Mouse (Mus musculus): ENCODE measurements at regions not wholly inside any gene's neighbourhood (a gene's known extent, or its start where the extent isn't known, plus 50 kb on each side); places are given as distances from the start of the nearest gene placed in this dataset.

- intact Hi-C loops (cut with DNase I) = no loop called here
- no peak for DNase-seq (ENCODE audit: low spot score)
Measured at GRCm38 (mm10) chr12:6211266-6211665, 835.8 kb upstream of the Klhl29 start.

GRCm38 (mm10) chr12:6189232-6189631 is 813.8 kb upstream of the Klhl29 start:
- DNase-seq (ENCODE audit: low spot score) = no peak
- intact Hi-C loops (cut with DNase I) = no loop called here

GRCm38 (mm10) chr12:6168795-6169194 is 793.3 kb upstream of the Klhl29 start:
- intact Hi-C loops (cut with DNase I) = no loop called here

GRCm38 (mm10) chr12:6154287-6154686 is 778.8 kb upstream of the Klhl29 start:
- no peak for DNase-seq (ENCODE audit: low spot score)
- intact Hi-C loops (cut with DNase I) = no loop called here

More at GRCm38 (mm10) chr12:6168795-6169194, 793.3 kb upstream of the Klhl29 start:
- DNase-seq (ENCODE audit: low spot score) = no peak

GRCm38 (mm10) chr12:6151476-6151875 is 776.0 kb upstream of the Klhl29 start:
- intact Hi-C loops (cut with DNase I) = no loop called here

GRCm38 (mm10) chr12:6132451-6132850 is 757.0 kb upstream of the Klhl29 start:
- intact Hi-C loops (cut with DNase I) = no loop called here
- no peak for DNase-seq (ENCODE audit: low spot score)

More at GRCm38 (mm10) chr12:6151476-6151875, 776.0 kb upstream of the Klhl29 start:
- no peak for DNase-seq (ENCODE audit: low spot score)

GRCm38 (mm10) chr12:6119557-6119956 is 744.1 kb upstream of the Klhl29 start:
- intact Hi-C loops (cut with DNase I) = no loop called here
- no peak for DNase-seq (ENCODE audit: low spot score)

GRCm38 (mm10) chr12:6115254-6115653 is 739.8 kb upstream of the Klhl29 start:
- intact Hi-C loops (cut with DNase I) = no loop called here
- DNase-seq (ENCODE audit: low spot score) = no peak

GRCm38 (mm10) chr12:6097295-6097694 is 721.8 kb upstream of the Klhl29 start:
- DNase-seq (ENCODE audit: low spot score) = no peak
- intact Hi-C loops (cut with DNase I) = no loop called here

GRCm38 (mm10) chr12:6087627-6088350 is 712.3 kb upstream of the Klhl29 start:
- DNase-seq (ENCODE audit: low spot score) = no peak
- intact Hi-C loops (cut with DNase I) = no loop called here

GRCm38 (mm10) chr12:6087071-6087470 is 711.6 kb upstream of the Klhl29 start:
- DNase-seq (ENCODE audit: low spot score) = no peak
- intact Hi-C loops (cut with DNase I) = no loop called here

GRCm38 (mm10) chr12:6046866-6047689 is 671.6 kb upstream of the Klhl29 start:
- intact Hi-C loops (cut with DNase I) = no loop called here
- no peak for DNase-seq (ENCODE audit: low spot score)

- DNase-seq (ENCODE audit: low spot score) = no peak
- intact Hi-C loops (cut with DNase I) = no loop called here
Measured at GRCm38 (mm10) chr12:6046110-6046509, 670.6 kb upstream of the Klhl29 start.

GRCm38 (mm10) chr12:6042326-6042725 is 666.8 kb upstream of the Klhl29 start:
- intact Hi-C loops (cut with DNase I) = no loop called here
- DNase-seq (ENCODE audit: low spot score) = no peak

- intact Hi-C loops (cut with DNase I) = no loop called here
- DNase-seq (ENCODE audit: low spot score) = no peak
Measured at GRCm38 (mm10) chr12:6024111-6024510, 648.6 kb upstream of the Klhl29 start.

GRCm38 (mm10) chr12:6022490-6022889 is 647.0 kb upstream of the Klhl29 start:
- intact Hi-C loops (cut with DNase I) = no loop called here
- DNase-seq (ENCODE audit: low spot score) = no peak

- intact Hi-C loops (cut with DNase I) = no loop called here
- DNase-seq (ENCODE audit: low spot score) = no peak
Measured at GRCm38 (mm10) chr12:6000961-6001360, 625.5 kb upstream of the Klhl29 start.

GRCm38 (mm10) chr12:5997366-5997765 is 621.9 kb upstream of the Klhl29 start:
- intact Hi-C loops (cut with DNase I) = no loop called here
- DNase-seq (ENCODE audit: low spot score) = no peak

GRCm38 (mm10) chr12:5996672-5997071 is 621.2 kb upstream of the Klhl29 start:
- intact Hi-C loops (cut with DNase I) = no loop called here
- DNase-seq (ENCODE audit: low spot score) = no peak

GRCm38 (mm10) chr12:5983937-5984610 is 608.6 kb upstream of the Klhl29 start:
- DNase-seq (ENCODE audit: low spot score) = no peak
- intact Hi-C loops (cut with DNase I) = no loop called here

- intact Hi-C loops (cut with DNase I) = no loop called here
Measured at GRCm38 (mm10) chr12:5982096-5982495, 606.6 kb upstream of the Klhl29 start.

More at GRCm38 (mm10) chr12:5982096-5982495, 606.6 kb upstream of the Klhl29 start:
- no peak for DNase-seq (ENCODE audit: low spot score)

All from heart, postnatal 25 days (tissue).